Mouse (Mus musculus) midbrain, embryonic 13.5 days (tissue): Measurements from ENCODE around the gene Gm21083. TPM values are rescaled to one million over a fixed set of nuclear protein-coding genes. Genes with fewer than 3 reads are reported as not detected.
"Not testable (repeated sequence)": the region's sequence is repeated elsewhere in the genome, so short reads cannot be mapped to it uniquely, and the experiment has no call there.

ENCODE experiments used
- ATAC-seq: fragments of 200-750 bp; cut with Nextera tagmentation; 2 replicates; pipeline ENCODE4 v1.8.0; 2017; ENCODE audit warnings: mild to moderate bottlenecking, moderate TSS enrichment, moderate library complexity
- H3K27ac ChIP-seq: fragments of 300-500 bp; sonication (generic); 2 replicates; pipeline ENCODE4 v1.5.1; 2015; ENCODE audit warnings: inconsistent platforms, mild to moderate bottlenecking, moderate library complexity
- H3K27me3 ChIP-seq: fragments of 300-500 bp; sonication (generic); 2 replicates; pipeline ENCODE4 v1.6.1; 2015; ENCODE audit warnings: mild to moderate bottlenecking, inconsistent platforms
- H3K36me3 ChIP-seq: fragments of 300-500 bp; sonication (generic); 2 replicates; pipeline ENCODE4 v1.6.1; 2015; ENCODE audit warnings: mild to moderate bottlenecking, inconsistent platforms
- H3K4me1 ChIP-seq: fragments of 300-500 bp; sonication (generic); replicated peaks from 2 replicates; pipeline ENCODE4 v1.6.1; 2015; ENCODE audit warnings: inconsistent platforms
- H3K4me2 ChIP-seq: fragments of 300-500 bp; sonication (generic); replicated peaks from 2 replicates; pipeline ENCODE4 v1.6.1; 2015; ENCODE audit warnings: moderate library complexity, mild to moderate bottlenecking, inconsistent platforms
- H3K4me3 ChIP-seq: fragments of 300-500 bp; sonication (generic); replicated peaks from 2 replicates; pipeline ENCODE4 v1.5.1; 2015; ENCODE audit warnings: mild to moderate bottlenecking, inconsistent platforms
- H3K9ac ChIP-seq: fragments of 300-500 bp; sonication (generic); replicated peaks from 2 replicates; pipeline ENCODE4 v1.6.1; 2015; ENCODE audit warnings: mild to moderate bottlenecking, inconsistent platforms
- H3K9me3 ChIP-seq: fragments of 300-500 bp; sonication (generic); 2 replicates; pipeline ENCODE4 v1.6.1; 2016; ENCODE audit warnings: mild to moderate bottlenecking, inconsistent platforms
- WGBS: fragments of 180-500 bp; shearing (Covaris S2); methylation state at CpG from one replicate; pipeline ENCODE4 v1.1.7; 2015; 5-methylcytosine and 5-hydroxymethylcytosine counted together
- polyA plus RNA-seq: library from polyadenylated mRNA; unstranded; fragments of >200 nt; fragmentation: Nextera tagmentation; extraction: Ambion mirVana; gene quantifications from 2 replicates; pipeline ENCODE4 v1.2.1, GENCODE M21; 2015

Gm21083 gene
- polyA plus RNA-seq, 1 experiment from 2014 or later = not detected

DNA sequence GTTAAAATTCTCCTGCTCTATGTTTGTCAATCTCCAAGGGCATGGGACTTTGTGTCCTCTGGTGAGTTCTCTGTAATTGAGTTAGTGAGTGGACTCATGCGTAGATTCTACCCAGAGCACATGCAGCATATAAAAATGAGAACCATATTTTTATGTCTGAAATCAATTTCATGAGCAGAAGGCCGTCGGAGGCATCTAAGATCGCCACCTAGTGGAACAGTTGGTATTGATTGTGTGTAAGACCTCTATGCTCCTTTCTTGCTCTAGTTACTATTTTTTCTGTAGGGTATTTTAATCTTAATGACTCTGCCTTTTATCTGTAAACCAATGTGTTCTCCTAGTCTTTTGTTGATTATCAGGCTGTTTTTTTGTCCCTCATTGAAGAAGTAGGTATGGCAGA is 23.2 kb downstream of the Gm21083 start:
- not testable (repeated sequence) for H3K4me2 ChIP-seq, H3K9ac ChIP-seq, H3K4me1 ChIP-seq, H3K36me3 ChIP-seq, H3K4me3 ChIP-seq, H3K27ac ChIP-seq, ATAC-seq, H3K27me3 ChIP-seq
- peaks cover 32% of the 10 kb centered on the region for H3K9me3 ChIP-seq
- WGBS = 43% methylated on average over 4 of the region's 4 CpGs

DNA sequence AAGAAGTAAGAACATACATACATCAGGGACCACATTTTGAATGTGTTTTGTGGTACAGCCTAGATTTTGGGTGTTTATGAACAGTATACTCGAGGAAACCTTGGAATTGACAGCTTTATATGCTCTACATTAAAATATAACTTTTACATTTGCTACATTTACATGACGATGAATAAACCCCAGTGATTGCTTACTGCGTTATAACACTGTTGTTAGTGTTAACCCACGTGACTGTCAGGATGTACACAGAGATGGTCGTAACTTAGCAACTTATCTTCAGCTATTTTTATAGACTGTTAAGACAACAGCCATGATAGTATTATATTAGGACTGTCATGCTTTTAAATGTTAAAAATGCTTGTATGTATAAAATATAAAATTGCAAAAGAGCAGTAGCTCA is 24.3 kb downstream of the Gm21083 start:
- WGBS = 65% methylated on average over 5 of the region's 5 CpGs

DNA sequence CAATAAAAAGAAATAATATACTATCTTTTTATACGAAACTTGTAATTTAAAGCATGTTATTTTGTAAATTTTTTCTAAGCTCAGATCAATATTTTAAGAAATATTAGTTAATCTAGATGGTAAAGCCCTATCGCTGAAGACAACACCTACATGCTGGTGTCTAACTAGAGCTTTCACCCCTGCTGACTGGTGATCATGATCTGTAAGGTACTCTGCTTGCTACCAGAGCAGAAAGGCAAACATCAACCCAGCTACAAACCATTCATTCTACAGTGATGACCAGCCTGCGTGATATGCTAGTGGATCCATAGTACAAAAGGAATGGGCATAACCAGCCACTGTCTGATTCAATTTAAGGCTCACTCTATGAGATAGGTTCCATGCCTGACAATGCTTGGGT is 24.8 kb downstream of the Gm21083 start:
- H3K4me3 ChIP-seq, H3K4me2 ChIP-seq, H3K4me1 ChIP-seq, H3K9ac ChIP-seq, H3K27ac ChIP-seq, H3K27me3 ChIP-seq, H3K36me3 ChIP-seq: not testable (repeated sequence)
- peaks cover 37% of the 10 kb centered on the region for H3K9me3 ChIP-seq
- ATAC-seq = peak; percentile 54; the same call in 1 of the 2 replicates
- WGBS = 75% methylated on average over 3 of the region's 3 CpGs

More for the DNA sequence above, 24.3 kb downstream of the Gm21083 start:
- H3K27ac ChIP-seq, H3K36me3 ChIP-seq, H3K9ac ChIP-seq, H3K4me1 ChIP-seq, H3K4me3 ChIP-seq, H3K4me2 ChIP-seq, H3K27me3 ChIP-seq: not testable (repeated sequence)
- ATAC-seq = peak; percentile 65; the same call in 1 of the 2 replicates
- peaks cover 32% of the 10 kb centered on the region for H3K9me3 ChIP-seq

DNA sequence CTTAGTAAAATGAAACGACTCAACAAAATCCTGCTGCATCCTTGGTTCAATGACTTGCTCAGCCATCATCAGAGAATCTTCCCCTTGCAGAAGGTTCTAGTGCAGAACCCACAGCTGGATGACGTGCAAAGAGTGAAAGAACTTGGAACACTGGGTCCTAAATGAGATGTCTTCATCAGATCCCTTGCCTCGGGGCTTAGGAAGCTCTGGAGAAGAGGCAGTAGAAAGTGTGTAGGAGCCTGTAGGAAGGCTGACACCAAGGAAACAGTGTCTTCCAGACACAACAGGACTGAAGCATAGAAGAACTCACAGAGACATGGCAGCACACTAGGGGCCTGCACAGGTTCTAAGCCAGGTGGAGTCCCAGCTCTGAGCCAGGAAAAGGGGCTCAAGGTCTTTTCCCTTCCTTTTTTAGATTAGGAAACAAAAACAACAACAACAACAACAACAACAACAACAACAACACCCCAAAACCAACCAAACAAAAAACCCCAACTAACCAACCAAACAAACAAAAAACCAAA is 25.4 kb downstream of the Gm21083 start:
- H3K9me3 ChIP-seq = peaks cover 37% of the 10 kb centered on the region
- 65% methylated on average over 3 of the region's 3 CpGs for WGBS
- H3K4me1 ChIP-seq, H3K36me3 ChIP-seq, H3K27me3 ChIP-seq, H3K27ac ChIP-seq, H3K9ac ChIP-seq, H3K4me3 ChIP-seq, H3K4me2 ChIP-seq: not testable (repeated sequence)
- peak; percentile 67; the same call in 1 of the 2 replicates for ATAC-seq

DNA sequence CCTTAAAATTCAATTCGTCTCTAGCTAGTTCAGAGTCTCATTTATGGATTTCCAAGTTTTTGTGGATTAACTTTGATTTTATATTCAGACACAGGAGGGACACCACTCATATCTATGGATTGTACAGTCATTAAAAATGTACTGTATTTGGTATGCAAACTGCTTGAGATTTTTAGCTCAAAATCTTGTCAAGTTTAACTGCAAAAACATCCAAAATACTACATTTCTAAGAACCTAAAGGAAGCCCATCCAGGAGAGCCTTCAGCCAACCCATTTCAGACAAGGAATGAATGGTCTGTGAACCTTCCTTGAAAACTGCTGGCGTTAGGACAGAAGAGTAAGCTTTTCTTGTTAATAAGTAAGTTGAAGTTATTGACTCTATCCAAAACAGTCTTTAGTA is 25.9 kb downstream of the Gm21083 start:
- H3K9me3 ChIP-seq = peaks cover 38% of the 10 kb centered on the region
- not testable (repeated sequence) for H3K4me3 ChIP-seq, H3K36me3 ChIP-seq, H3K4me2 ChIP-seq, ATAC-seq, H3K4me1 ChIP-seq, H3K27me3 ChIP-seq, H3K9ac ChIP-seq, H3K27ac ChIP-seq
- 59% methylated on average over 2 of the region's 2 CpGs for WGBS

DNA sequence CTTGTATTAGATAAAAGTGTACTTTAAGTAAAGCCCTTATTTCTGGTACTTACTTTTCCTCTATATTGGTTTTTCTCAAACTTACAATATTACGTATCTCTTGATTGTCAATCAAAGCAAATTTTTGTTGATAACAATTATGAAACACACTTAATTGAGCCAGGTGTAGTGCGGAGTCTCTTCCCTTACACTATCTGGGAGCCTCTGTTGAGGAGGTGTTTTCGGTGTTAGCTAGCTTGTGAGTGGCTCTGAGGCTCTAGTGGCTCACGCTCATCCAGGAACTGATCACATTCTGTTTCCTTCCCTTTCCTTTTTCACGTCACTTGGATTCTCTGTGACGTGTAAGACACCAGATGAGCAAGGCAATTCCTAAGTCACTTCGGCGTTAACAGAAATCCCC is 26.5 kb downstream of the Gm21083 start:
- H3K4me1 ChIP-seq, H3K4me3 ChIP-seq, H3K27ac ChIP-seq, ATAC-seq, H3K9ac ChIP-seq, H3K4me2 ChIP-seq, H3K27me3 ChIP-seq, H3K36me3 ChIP-seq: not testable (repeated sequence)
- H3K9me3 ChIP-seq = peaks cover 41% of the 10 kb centered on the region
- WGBS = 77% methylated on average over 8 of the region's 8 CpGs

- not testable (repeated sequence) for H3K27me3 ChIP-seq, H3K9ac ChIP-seq, H3K4me3 ChIP-seq, H3K4me1 ChIP-seq, H3K36me3 ChIP-seq, H3K4me2 ChIP-seq, H3K27ac ChIP-seq
- 0 out of 2 replicates have a peak, but pooled peaks have one; percentile 37 for ATAC-seq
- WGBS = 69% methylated on average over 6 of the region's 6 CpGs
- H3K9me3 ChIP-seq = peaks cover 25% of the 10 kb centered on the region
Observed at GRCm38 (mm10) chr5:15606677-15607076, 29.5 kb downstream of the Gm21083 start.

DNA sequence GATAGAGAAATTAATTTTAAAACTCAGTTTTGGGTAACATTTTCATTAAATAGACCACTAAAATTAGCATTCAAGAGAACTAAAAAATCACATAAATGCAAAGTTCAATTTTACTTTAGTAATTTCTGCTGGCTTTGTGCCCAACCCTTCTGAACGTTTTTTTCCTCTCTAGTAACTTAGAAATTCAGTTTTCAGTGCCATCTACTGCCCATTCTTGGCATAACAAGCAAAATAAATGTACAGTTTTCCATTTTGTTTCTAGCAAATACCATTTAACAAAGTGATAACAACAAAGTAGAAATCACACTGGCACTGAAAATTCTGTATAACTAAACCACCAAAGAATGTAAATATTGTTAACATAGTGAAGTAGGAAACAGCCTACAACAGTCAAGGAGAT is 33.6 kb downstream of the Gm21083 start:
- H3K9ac ChIP-seq = not testable (repeated sequence)

GRCm38 (mm10) chr5:15616195-15616594 is 39.1 kb downstream of the Gm21083 start:
- ATAC-seq, H3K4me2 ChIP-seq: not testable (repeated sequence)
- WGBS = 71% methylated on average over 3 of the region's 3 CpGs

More for the DNA sequence above, 33.6 kb downstream of the Gm21083 start:
- H3K27me3 ChIP-seq, H3K4me1 ChIP-seq, H3K4me3 ChIP-seq, ATAC-seq, H3K27ac ChIP-seq, H3K4me2 ChIP-seq, H3K36me3 ChIP-seq: not testable (repeated sequence)
- WGBS = 3% methylated on average over 1 of the region's 1 CpGs
- H3K9me3 ChIP-seq = peaks cover 11% of the 10 kb centered on the region

GRCm38 (mm10) chr5:15618764-15619163 is 41.6 kb downstream of the Gm21083 start, which contains the start of gene Speer4d:
TSS of gene Speer4d (plus strand) at chr5:15619064.
- H3K27me3 ChIP-seq, H3K27ac ChIP-seq, H3K36me3 ChIP-seq, H3K4me2 ChIP-seq, H3K4me3 ChIP-seq, H3K9ac ChIP-seq, H3K9me3 ChIP-seq, H3K4me1 ChIP-seq, ATAC-seq: not testable (repeated sequence)
- 68% methylated on average over 1 of the region's 1 CpGs for WGBS

More at GRCm38 (mm10) chr5:15616195-15616594, 39.1 kb downstream of the Gm21083 start:
- not testable (repeated sequence) for H3K4me1 ChIP-seq, H3K9ac ChIP-seq, H3K4me3 ChIP-seq, H3K36me3 ChIP-seq, H3K27me3 ChIP-seq, H3K27ac ChIP-seq, H3K9me3 ChIP-seq

GRCm38 (mm10) chr5:15628136-15628535 is 51.0 kb downstream of the Gm21083 start:
- H3K4me2 ChIP-seq, H3K4me3 ChIP-seq, H3K9me3 ChIP-seq, H3K4me1 ChIP-seq, H3K27ac ChIP-seq, ATAC-seq, H3K36me3 ChIP-seq, H3K27me3 ChIP-seq, H3K9ac ChIP-seq: not testable (repeated sequence)
- WGBS = 34% methylated on average over 1 of the region's 1 CpGs

DNA sequence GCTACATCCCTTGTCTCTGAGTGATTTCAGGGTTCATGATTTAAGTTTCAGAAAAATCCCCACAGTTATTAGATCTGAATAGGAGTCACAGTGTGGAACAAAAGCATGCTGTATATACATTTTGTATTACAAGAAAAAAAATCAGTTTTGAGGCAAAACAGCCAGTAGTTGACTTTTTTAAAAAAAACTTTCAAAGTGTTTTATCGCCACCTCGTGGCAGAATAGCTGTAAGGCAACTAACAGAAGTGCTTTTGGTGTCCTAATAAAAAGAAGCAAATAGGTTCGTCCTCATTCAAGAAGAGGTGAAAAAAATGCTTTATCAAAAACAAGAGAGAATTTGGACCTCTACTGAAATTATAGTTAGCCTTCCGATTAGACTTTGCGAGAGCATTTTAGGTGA is 52.9 kb downstream of the Gm21083 start:
- not testable (repeated sequence) for H3K9ac ChIP-seq, H3K4me2 ChIP-seq, H3K9me3 ChIP-seq, H3K27me3 ChIP-seq, H3K4me3 ChIP-seq, ATAC-seq, H3K27ac ChIP-seq, H3K36me3 ChIP-seq, H3K4me1 ChIP-seq
- 33% methylated on average over 5 of the region's 5 CpGs for WGBS
